Mouse (Mus musculus) kidney, postnatal 10 days (tissue): ENCODE data around the gene BC048562.

Experiments used
- DNase-seq: peaks from one replicate; pipeline ENCODE4 v3.0.0; 2021; ENCODE audit warnings: mixed read lengths

Gene BC048562

DNA sequence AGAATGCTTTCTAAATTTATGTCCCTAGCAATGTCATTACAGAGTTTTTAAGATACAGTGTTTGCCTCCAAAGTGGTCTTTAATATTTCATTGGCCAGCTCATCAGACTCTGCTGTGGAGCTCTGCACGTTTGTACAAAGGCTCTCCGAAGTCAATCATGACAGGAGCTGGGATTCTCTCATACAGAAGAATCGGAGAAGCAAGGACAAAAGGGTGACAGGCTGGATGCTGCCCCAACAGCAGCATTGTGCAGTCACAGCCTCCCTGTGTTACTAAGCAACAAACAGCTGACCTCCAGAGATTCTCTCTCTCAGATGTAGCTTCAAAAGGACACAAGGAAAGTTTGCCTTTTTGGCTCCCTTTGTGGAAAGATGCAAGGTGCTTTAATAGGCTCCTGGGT, at the start of gene BC048562:
Gene BC048562, plus strand, starts transcription at position 301 of the 400 bp plus-strand sequence.
- no peak for DNase-seq

DNA sequence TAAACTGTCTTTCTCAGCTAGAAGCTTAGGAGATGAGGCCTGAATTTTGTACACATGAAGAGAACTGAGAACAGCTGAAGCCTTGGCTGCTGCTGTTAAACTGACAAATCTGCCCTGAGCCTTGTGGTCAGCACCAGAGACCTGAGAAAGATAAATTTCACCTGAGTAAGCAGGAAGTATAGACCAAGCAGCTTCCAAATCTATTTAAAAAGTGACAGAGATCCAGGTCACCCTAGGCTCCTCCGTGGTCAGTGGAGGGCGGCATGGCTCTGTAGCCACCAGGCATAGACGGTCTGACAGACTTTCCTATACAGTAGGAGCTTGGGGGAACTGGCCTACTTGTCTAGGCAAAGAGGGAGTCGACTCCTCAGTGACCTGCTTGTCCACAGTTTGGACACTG, 49.5 kb upstream of the BC048562 start:
- no peak for DNase-seq

GRCm38 (mm10) chr9:108388601-108389000, 47.7 kb upstream of the BC048562 start:
- no peak for DNase-seq

- DNase-seq, result peak; percentile 32
These were observed 47.1 kb upstream of the BC048562 start for GRCm38 (mm10) chr9:108389220-108389619.

DNA sequence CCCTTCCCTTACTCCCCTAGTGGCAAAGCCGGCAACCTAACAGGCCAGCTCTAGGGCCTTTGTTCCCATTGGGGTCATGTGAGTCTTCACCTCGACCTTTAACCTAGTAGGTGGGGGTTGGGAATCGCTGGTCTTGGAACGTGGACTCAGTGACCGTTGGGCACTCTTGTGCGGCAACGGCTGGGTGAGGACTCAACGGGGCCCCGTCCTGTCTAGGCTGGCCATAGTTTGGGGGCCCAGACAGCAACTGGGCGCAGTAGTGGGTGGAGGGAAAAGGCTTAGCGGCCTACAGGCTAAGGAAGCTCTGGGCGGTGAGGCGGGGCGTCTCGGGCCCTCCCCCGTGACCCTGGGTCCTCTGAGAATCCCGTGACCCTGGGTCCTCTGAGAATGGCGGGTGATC, 43.6 kb upstream of the BC048562 start, which contains the start of gene 1700102P08Rik:
Gene 1700102P08Rik, plus strand, starts transcription at position 130 of the 400 bp plus-strand sequence.
- DNase-seq, result peak; percentile 51

DNA sequence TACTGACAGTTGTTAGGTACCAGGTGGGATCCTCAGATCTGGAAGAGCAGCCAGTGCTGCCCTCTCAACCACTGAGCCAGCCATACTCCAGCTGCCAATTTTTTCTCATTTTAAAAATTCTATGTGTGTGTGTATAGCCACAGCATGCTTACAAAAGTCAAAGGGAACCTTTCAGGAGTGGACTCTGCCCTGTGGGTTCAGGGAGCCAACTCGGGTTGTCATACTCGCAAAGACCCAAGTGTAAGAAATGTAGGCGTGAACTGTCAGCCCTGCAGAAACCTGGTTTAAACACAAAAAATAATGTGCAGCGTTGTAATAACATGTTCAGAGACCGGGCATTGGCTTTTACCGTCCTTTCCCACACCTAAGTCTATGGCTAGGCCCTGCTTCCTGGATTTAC, 42.1 kb upstream of the BC048562 start:
- DNase-seq, result no peak

- DNase-seq, result no peak
These were observed 40.9 kb upstream of the BC048562 start for GRCm38 (mm10) chr9:108395427-108395826.

DNA sequence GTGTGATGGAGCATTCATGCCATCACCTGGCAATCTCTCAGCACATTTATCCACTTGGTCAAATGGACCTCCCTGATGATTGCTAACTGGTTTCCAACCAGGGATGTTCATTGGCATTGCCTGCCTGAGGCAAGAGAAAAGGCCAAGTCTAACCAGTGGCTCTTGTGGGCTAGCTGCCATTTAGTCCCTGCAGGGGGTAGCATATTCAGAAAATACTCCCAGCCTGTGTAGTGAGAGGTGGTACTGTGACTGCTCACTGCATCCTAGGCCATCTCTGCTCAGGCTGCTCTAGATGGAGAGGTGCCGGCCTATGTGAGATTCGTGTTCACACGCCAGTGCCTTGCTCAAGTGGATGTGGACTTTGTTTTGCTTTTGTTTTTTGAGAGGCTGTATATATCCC, 38.0 kb upstream of the BC048562 start:
- no peak for DNase-seq

DNA sequence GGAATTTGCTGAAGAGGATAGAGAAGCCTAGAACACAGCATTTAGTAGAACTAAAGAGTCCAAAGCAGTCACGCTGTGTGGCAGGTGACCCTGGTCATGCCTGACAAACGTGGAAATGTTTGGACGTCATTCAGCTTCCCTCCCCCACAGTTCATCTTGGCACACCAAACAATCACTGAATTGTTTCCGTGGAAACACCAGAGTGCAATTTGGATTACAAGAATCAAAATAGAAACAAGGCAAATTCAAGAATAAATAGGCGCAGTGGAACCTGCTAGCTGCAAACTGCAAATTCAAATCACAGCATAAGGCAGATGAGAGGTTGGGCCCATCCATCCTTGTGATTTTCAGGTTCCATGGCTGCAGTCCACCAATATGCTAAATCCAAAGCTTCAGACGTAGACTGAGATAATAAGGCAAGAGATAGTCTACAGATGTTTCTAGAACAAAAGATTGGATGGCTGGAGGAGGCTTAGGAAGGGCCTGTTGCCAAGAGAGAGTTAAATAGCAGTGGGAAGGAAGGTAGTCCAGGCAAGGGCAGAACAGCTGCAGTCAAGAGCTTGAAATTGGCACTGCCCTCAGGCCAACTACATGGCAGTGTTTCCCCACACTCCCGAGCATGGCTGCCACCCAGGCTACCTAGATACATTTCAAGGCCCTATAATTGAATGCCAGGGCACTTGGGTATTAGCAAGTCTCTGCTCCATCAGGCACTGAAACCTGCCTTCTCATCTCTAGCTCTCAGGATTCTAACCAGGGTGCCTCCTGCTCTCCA, 34.9 kb upstream of the BC048562 start:
- no peak for DNase-seq

GRCm38 (mm10) chr9:108403081-108403480, 33.2 kb upstream of the BC048562 start:
- no peak for DNase-seq

DNA sequence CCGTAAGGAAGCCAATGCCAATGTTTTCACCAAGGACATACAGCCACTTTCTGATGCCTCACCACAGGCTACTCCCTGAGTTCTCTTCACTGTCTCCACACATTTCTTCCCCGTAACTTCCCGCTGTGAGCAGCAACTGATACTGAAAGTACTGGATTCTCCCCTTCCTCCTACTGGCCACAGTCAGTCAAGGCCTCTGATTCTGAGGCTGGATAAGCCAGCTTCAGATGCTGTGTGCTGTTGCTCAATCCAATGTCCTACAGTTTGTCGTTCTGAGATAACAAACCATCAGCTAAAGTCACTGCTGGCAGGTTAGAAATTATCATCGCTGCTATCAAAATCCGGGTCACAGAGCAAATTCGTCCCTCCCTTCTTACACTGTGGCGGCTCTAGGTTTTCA, 31.8 kb upstream of the BC048562 start:
- no peak for DNase-seq

GRCm38 (mm10) chr9:108409535-108409934, 26.7 kb upstream of the BC048562 start:
- DNase-seq, result no peak

- DNase-seq, result no peak
These were observed 24.8 kb upstream of the BC048562 start for GRCm38 (mm10) chr9:108411381-108411942.

DNA sequence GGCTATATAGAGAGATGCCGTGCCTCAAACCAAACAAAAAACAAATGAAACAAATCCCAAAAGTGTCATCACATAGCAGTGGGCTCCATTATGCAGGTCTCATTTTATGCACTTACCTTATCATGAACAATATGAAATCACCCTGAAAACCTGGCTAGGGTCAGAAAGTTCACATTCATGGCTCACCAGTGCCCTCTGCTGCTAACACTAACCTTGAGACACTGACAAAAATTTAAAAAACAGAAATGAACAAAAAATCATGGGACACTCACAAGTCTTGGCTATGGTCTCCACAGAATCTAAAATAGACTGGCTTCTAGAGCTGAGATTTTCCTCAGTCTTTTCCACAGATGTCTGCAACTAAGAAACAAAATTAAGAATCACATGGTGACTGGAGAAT, 24.1 kb upstream of the BC048562 start:
- DNase-seq, result peak; percentile 38

- DNase-seq, result no peak
These were observed 7.9 kb upstream of the BC048562 start, which contains the start of gene Ccdc36 for GRCm38 (mm10) chr9:108428384-108428783. Gene Ccdc36, minus strand, starts transcription at chr9:108428484.

DNA sequence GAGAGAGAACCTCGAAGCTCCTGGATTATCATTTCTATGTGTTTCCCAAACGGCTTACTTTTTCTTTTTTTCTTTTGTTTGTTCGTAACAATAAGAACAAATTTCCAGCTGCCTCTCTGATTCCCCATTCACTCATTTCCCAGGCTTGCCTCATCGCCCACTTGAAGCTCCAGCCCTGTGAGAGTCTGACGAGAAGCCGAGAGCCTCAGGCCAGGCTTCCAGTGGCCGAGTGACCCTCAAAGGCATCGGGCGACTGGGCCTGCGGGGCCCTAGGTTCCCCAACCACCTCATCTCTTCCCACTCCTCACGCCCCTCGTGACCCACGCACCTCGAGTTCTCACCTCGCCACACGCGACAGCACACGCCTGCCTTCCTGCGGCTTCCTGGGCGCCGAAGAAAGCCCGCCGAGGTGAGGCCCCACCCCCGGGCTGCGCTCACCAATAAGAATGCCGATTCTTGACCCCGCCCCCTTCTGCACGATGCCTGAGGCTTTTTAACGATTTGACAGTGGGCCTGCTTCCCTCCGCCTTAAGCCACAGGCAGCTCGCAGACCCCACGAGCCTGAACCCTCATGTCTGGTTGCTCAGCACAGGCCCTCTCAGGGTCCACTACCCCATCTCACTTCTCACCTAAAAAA, 4.7 kb upstream of the BC048562 start:
- DNase-seq, result peak; percentile 55

DNA sequence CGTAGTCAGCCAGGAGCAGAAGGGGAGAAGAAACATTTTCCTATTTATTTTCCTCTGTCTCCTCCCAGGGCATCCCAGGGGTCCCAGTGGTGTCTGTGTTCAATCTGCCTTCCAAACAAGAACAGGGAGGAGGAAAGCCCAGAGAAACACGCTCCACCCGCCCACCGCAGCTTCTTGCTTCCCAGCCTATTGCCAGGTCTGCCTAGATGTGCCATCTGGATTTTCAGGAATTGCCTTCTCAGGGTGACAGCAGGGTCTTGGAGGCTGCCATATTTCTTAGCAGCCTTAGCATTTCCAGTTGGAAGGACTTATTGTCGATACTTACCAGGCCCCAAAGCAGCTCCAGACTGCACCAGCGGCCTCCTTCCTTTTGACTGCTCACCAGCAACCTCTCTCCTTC, 2.9 kb downstream of the BC048562 start:
- DNase-seq, result no peak

DNA sequence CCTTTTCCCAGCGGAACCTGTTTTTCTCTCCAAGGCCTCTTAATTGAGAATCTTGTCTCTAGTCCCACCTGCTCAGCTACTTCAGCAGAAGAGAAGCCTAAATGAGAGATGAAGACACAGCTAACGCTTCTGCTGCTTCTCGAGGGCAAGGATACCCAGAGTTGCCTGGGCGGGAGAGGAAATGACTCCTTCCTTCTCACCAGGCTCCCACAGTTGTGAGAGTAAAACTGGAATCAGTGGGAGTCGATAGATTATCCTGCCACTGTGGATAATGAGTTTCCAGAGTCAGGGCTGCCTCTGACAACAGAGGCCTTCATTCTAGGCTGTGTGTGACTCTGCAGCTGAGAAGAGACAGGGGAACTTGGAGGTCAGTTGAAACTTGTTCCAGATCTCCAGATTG, 4.2 kb downstream of the BC048562 start:
- DNase-seq, result no peak

- DNase-seq, result no peak
These were observed 5.1 kb downstream of the BC048562 start for GRCm38 (mm10) chr9:108441236-108441919.

DNA sequence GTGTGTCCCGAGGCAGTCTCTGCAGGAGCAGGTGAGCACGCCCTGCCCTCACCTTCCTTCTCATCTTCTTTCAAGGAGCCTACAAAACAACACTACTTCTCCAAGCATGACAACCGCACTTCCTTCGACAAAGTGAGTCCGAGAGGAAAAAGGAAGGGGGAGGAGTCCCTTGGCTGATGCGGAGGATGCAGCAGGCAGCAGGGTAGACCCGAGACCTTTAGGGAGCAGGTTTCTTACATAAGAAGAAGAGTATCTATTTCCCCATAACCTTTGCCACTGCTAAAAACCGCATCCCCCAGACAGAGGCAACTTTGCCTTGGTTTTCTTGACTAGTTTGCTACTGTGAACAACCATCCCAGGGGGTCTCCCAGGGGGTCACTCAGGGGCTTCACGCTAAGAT, 8.8 kb downstream of the BC048562 start:
- DNase-seq, result peak; percentile 5

DNA sequence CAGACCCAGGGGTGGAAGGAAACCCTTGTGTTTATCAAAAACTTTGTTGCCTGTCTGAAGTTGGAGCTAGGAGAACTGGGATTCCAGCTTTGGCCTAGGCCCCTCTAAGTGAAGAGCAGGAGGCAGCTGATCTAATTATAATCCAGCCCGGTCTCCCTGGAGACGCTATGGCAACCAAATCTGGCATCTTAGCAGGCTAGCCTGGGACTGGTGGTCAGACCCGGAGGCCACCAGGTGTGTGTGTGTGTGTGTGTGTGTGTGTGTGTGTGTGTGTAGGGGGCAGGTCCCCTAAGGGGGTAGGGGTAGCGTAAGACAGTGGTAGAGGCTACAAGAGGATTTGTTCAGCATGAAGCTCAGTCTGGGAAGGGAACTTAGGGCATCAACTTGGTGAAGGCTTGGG, 13.6 kb downstream of the BC048562 start:
- peak; percentile 54 for DNase-seq

DNA sequence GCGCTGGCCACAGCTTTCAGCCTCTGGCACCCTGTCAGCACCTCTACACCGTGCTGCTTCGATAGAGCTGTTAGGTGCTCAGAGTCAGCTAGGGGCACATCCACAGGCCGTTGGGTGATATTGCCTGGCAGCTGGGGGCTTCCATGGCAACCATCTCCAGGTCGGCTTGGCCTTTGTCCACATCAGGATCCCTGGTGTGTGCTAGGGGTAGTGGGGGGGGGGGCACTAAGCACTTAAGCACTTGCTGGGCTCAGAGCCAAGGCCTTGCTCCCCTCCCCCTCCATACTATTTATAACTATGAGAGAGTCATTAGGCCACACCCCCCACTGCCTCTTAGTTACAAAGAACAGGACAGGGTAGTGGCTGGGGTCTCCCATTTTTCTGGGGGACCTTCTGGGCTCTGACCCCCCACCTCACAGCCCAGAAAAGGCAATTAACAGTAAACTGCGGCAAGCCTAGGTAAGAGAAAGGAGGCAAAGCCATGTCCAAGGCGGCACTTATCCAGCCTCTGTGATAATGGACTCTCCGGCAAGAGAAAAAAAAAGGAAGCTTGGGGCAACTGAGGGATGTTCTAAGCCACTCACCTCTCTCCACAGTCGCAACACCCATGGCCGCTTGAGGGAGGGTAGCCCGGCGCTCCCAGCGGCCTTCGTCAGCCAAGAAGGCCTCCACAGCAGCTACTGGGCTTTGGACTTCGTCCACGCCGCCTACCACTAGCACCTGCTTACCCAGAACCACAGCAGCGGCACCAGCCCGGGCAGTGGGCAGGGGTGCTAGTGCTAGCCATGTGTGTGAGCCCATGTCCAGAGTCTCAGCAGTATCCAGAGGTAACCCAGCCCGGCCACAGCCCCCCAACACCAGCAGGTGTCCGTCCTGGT, 14.2 kb downstream of the BC048562 start:
- peak; percentile 76 for DNase-seq

DNA sequence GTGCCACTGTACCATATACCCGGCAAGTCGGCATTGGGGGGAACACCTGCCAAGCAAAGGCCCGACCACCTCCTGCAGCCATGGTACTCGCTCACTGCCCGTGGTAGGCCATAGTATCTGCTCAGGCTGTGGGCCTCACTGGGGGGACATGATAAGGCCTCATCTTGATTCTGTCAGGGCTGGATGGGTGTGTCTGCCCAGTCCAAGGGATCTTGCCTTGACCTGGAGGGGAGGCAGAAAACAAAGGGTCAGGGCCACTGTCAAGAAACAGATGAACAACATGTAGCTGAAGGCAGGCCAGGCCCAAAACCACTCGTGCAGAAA, 14.8 kb downstream of the BC048562 start:
- no peak for DNase-seq
